Mouse (Mus musculus): Measurements from ENCODE around the gene Snap23. TPM values are rescaled to one million over a fixed set of nuclear protein-coding genes. Genes with fewer than 3 reads are reported as not detected.

Snap23 gene
- total RNA-seq, 2 experiments from 2014 or later, result 104 to 110 TPM

DNA sequence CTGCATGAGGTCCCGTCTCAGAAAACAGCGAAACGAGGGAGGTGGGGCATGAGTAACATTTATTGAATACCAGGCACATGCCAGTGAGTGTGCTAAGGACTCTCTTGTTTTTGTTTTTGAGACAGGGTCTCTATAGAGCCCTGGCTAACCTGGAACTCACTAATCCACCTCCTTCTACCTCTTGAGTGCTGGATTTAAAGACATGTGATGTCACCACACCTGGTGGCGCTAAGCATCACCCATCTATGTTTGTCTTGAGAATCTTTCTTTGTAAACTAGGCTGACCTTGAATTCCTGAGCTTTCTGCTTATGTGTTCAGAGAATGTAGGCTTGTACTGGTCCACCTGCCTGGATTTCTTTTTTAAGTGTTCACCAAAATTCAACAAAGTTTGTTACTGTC lies 10.3 kb downstream of the Snap23 start:
- 0 out of 2 replicates have a peak, but pooled peaks have one; percentile 1 for ATAC-seq (ENCODE audit: poor library complexity, severe bottlenecking)

DNA sequence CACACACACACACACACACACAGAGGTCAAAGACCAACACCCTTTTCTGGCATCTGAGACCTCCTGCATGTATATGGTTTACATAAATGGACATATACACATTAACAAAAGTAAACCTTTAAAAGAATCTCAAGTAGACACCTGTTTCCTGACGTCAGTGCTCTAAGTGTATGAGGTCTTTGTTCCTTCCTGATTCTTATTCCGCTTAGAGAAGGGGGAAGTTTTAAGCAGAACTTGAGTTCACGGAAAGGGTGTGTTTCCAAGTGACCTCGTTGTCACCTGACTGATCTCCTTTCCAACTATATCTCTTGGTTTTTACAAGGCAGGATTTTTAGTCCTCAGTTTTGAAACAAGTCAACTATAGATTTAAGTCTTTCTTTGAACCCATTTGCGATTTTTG lies 10.8 kb downstream of the Snap23 start:
- ATAC-seq (ENCODE audit: poor library complexity, severe bottlenecking), result peak; percentile 96

DNA sequence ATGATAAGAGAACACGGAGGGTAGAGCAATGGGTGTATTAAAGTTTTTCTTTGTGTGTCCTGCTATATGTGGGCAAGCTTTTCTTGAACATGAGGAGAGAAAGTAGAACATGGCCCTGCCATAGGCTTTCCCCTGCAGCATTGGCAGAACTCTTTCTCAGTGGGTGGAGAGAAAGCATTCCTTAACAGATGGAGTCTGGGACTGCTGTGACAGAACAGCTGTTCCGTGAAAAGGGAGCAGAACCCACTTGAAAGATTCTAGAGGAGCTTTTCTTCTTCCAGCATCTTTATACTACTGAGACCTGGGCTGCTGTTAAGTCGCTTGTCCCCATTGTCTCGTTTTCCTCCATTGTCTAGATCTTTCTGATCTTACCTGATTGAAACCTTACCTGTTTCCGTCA lies 22.3 kb downstream of the Snap23 start:
- ATAC-seq (ENCODE audit: poor library complexity, severe bottlenecking), result no peak

DNA sequence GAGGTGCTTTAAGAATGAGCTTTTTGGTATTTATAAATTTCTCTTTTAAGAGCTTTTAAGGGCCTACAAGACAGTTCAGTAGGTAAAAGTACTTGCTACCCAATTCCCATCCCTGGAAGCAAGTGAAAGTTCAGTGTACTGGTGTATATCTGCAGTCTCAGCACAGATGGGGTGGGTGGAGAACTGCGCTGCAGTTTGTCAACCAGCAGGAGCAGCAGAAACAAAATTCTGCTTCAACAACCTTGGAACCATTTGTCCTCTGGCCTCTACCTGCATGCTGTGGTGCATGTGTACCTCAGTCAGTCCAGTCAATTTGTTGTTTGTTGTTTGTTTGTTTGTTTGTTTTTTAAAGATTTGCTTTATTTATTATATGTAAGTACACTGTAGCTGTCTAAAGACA lies 24.8 kb downstream of the Snap23 start:
- ATAC-seq (ENCODE audit: poor library complexity, severe bottlenecking), result no peak

- ATAC-seq (ENCODE audit: poor library complexity, severe bottlenecking), result no peak
These were observed 30.3 kb downstream of the Snap23 start for GRCm38 (mm10) chr2:120597734-120598133.

DNA sequence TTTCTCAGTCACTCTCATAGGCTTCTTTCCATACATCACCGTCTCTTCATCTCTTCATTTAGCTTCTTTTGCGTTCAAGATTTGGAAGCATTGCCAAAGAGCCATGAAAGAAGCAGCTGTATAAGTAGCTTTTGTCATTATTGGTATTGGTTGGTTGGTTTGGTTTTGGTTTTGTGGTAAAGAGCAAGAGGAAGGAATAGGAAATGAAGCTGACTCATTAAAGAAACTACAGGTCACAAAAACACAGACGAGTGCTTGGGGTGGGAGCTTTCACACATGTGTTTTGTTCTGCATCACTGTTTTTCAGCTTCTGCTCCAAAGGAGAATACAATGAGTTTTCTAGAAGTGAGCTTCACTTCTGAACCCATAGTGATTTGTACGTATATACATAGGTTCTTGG lies 32.0 kb downstream of the Snap23 start:
- no peak for ATAC-seq (ENCODE audit: poor library complexity, severe bottlenecking)

- no peak for ATAC-seq (ENCODE audit: poor library complexity, severe bottlenecking)
These were observed 38.7 kb downstream of the Snap23 start for GRCm38 (mm10) chr2:120606021-120606690.

GRCm38 (mm10) chr2:120608830-120609723 lies 41.6 kb downstream of the Snap23 start, which contains the start of the genes Haus2 and Lrrc57:
Haus2 (plus strand) TSS chr2:120609383.
Lrrc57 (minus strand) TSS chr2:120609520.
- peak; percentile 96 for ATAC-seq (ENCODE audit: poor library complexity, severe bottlenecking)

GRCm38 (mm10) chr2:120616279-120617163 lies 49.0 kb downstream of the Snap23 start:
- no peak for ATAC-seq (ENCODE audit: poor library complexity, severe bottlenecking)

DNA sequence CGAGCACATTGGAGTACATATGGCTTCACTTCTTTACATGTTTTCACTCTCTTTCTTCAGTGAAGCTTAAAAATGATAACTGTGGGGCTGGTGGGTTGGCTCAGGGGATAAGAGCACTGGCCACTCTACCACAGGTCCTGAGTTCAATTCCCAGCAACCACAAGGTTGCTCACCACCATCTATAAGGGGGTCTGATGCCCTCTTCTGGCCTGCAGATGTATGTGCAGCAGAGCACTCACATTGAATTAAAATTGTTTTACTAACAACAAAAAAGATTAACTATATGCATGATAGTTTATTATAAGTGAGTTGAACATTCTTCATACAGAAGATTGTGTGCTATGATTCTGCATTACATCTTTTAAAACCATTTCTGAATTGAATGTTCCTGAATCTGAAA lies 52.1 kb downstream of the Snap23 start:
- ATAC-seq (ENCODE audit: poor library complexity, severe bottlenecking), result no peak

GRCm38 (mm10) chr2:120622920-120623319 lies 55.4 kb downstream of the Snap23 start:
- peak; percentile 64 for ATAC-seq (ENCODE audit: poor library complexity, severe bottlenecking)

GRCm38 (mm10) chr2:120628076-120628865 lies 60.8 kb downstream of the Snap23 start:
- ATAC-seq (ENCODE audit: poor library complexity, severe bottlenecking), result no peak

DNA sequence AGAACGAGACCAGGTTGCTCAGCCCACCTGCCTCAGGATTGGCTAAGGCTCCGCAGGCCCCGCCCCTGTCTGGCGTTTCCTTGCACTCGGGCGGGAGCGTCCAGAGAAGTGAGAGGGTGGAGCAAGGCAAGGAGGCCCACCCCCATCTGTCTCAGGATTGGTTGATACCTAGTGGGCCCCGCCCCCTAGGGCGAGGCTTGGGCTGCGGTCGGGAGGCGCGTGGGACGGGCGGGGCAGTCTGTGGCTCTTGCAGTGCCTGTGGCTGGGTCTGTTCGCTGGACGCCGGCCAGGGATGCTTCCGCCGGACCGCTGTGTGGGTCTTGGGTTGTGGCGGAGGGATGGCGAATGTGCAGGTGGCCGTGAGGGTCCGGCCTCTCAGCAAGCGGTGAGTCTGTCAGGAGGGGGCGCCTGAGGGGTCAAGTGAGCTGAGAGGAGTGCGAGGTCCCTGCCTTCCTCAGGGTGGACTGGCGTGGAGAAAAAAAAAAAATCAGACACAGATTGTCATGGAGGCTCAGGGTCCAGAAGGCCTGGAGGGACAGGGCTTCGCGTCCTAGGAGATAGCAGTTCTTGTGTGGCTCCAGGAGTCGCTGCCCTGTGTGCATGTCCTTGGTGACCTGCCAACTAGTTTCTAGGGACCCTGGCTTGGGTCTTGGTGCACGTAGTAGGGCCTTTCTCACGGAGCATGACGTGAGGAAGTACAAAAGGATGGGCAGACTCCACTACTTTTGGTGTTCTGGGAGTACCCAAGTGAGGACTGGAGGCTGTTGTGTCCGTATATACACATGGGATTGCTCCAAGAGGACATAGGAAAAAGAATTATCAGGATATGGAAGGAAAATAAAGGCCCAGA lies 61.6 kb downstream of the Snap23 start, which contains the start of gene Stard9:
Gene Stard9, plus strand, starts transcription at position 236 of the 850 bp plus-strand sequence.
- peak; percentile 97 for ATAC-seq (ENCODE audit: poor library complexity, severe bottlenecking)

- ATAC-seq (ENCODE audit: poor library complexity, severe bottlenecking), result no peak
These were observed 62.8 kb downstream of the Snap23 start for GRCm38 (mm10) chr2:120630246-120630645.

DNA sequence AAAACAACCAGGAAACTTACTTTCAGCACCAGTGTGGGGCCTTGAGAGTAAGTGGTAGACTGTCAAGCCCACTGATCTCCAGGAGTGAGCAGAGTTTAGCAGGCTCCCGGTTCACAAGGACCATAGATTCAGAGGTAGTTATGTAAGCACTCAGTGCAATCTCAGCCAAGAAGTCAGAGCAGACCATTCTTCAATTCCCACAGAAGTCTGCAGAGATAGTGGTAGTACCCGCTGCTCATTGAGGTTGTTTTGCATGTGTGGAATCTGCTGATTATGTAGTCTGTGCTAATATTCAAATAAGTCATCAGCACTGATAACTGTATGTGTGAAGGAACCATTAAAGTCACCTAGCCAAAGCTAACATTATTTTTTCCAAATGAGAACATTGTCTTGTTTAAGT lies 63.2 kb downstream of the Snap23 start:
- ATAC-seq (ENCODE audit: poor library complexity, severe bottlenecking), result no peak

- ATAC-seq (ENCODE audit: poor library complexity, severe bottlenecking), result no peak
These were observed 64.0 kb downstream of the Snap23 start for GRCm38 (mm10) chr2:120631521-120631920.

GRCm38 (mm10) chr2:120631957-120632356 lies 64.5 kb downstream of the Snap23 start:
- ATAC-seq (ENCODE audit: poor library complexity, severe bottlenecking), result peak; percentile 56

DNA sequence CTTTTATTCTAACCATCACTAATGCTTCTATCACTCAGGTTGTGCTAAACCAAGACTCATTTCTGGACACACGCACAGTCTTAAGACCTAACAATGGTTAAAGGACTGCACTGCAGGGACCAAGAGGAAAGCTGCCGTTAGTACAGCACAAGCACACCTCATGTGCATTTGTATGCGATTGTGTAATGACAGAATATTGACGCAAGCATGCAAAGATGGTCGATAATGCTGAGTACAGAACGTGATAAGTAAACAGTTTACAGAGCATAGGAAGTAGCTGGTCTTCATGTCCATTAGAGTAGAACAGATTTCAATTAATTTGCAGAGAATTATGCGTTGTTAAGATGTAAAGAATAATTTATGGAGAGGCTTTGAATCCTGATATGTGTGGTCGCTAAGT lies 73.4 kb downstream of the Snap23 start:
- no peak for ATAC-seq (ENCODE audit: poor library complexity, severe bottlenecking)

GRCm38 (mm10) chr2:120643836-120644235 lies 76.4 kb downstream of the Snap23 start:
- ATAC-seq (ENCODE audit: poor library complexity, severe bottlenecking), result no peak

Data from megakaryocyte, adult 5-6 weeks (primary cell).